Mouse (Mus musculus) liver, embryonic 14.5 days (tissue): Measurements from ENCODE around the gene Stx8. TPM values are rescaled to one million over a fixed set of nuclear protein-coding genes. Genes with fewer than 3 reads are reported as not detected.

Experiments used
- ATAC-seq: fragments of 200-750 bp; cut with Nextera tagmentation; 2 replicates; pipeline ENCODE4 v1.8.0; 2017; ENCODE audit warnings: moderate number of reproducible peaks, mild to moderate bottlenecking, moderate library complexity; ENCODE audit not compliant: insufficient read depth
- DNase-seq, 3 experiments: peaks; one replicate each; pipeline ENCODE4 v3.0.0-alpha.2; 2012 to 2013; ENCODE audit warnings: low read depth in 3 of 3, low spot score in 3 of 3
- H3K27ac ChIP-seq: fragments of 300-500 bp; sonication (generic); 2 replicates; pipeline ENCODE4 v1.5.1; 2014; ENCODE audit warnings: moderate library complexity, mild to moderate bottlenecking, control low read depth, inconsistent platforms
- H3K27me3 ChIP-seq: fragments of 300-500 bp; sonication (generic); 2 replicates; pipeline ENCODE4 v1.6.1; 2014; ENCODE audit warnings: mild to moderate bottlenecking, low read length, moderate library complexity; ENCODE audit not compliant: control insufficient read depth, insufficient read depth
- H3K36me3 ChIP-seq: fragments of 300-500 bp; sonication (generic); replicated peaks from 2 replicates; pipeline ENCODE4 v1.6.1; 2014; ENCODE audit warnings: low read depth; ENCODE audit not compliant: control insufficient read depth, insufficient read depth
- H3K4me1 ChIP-seq, 2 experiments: fragments of 200-500 bp in 1 of 2; fragments of 300-500 bp in 1 of 2; sonication (generic) in 1 of 2; replicated peaks; 2 replicates each; pipeline ENCODE4 v1.6.1; 2012 to 2014; ENCODE audit warnings: antibody characterized with exemption in 1 of 2, inconsistent platforms in 1 of 2, low read length in 1 of 2; ENCODE audit not compliant: control insufficient read depth in 2 of 2, insufficient read depth in 2 of 2
- H3K4me2 ChIP-seq: fragments of 300-500 bp; sonication (generic); 2 replicates; pipeline ENCODE4 v1.6.1; 2014; ENCODE audit warnings: low read depth, mild to moderate bottlenecking, control low read depth, moderate library complexity
- H3K4me3 ChIP-seq, 2 experiments: fragments of 200-500 bp in 1 of 2; fragments of 300-500 bp in 1 of 2; sonication (generic) in 1 of 2; 2 replicates each; pipeline ENCODE4 v1.5.1; 2012 to 2014; ENCODE audit warnings: low read depth in 2 of 2, low read length in 2 of 2, mild to moderate bottlenecking in 2 of 2, control low read depth in 1 of 2, inconsistent platforms in 1 of 2, moderate library complexity in 1 of 2; ENCODE audit not compliant: insufficient read depth in 1 of 2
- H3K9ac ChIP-seq: fragments of 300-500 bp; sonication (generic); replicated peaks from 2 replicates; pipeline ENCODE4 v1.6.1; 2014; ENCODE audit warnings: mild to moderate bottlenecking, control low read depth, moderate library complexity
- H3K9me3 ChIP-seq: fragments of 300-500 bp; sonication (generic); 2 replicates; pipeline ENCODE4 v1.6.1; 2016; ENCODE audit warnings: low read length, mixed read lengths; ENCODE audit not compliant: control insufficient read depth
- CTCF ChIP-seq: IDR thresholded peaks from 2 replicates; pipeline ENCODE4 v1.5.1; 2016; ENCODE audit warnings: antibody characterized with exemption, low read depth, control low read depth
- EP300 ChIP-seq: IDR thresholded peaks from 2 replicates; pipeline ENCODE4 v1.6.1; 2016; ENCODE audit warnings: antibody characterized with exemption, low read depth
- WGBS: fragments of 180-500 bp; shearing (Covaris S2); extraction: QIAGEN DNeasy Blood & Tissue Kit; methylation state at CpG from one replicate; pipeline ENCODE4 v1.1.7; 2014; ENCODE audit not compliant: insufficient replicate concordance; 5-methylcytosine and 5-hydroxymethylcytosine counted together
- polyA plus RNA-seq, 2 experiments: library from polyadenylated mRNA; depleted of rRNA in 1 of 2; stranded (reverse) in 1 of 2; unstranded in 1 of 2; fragments of >200 nt; fragmentation: Nextera tagmentation in 1 of 2; extraction: Ambion mirVana in 1 of 2; gene quantifications; 2 replicates each; pipeline versions ENCODE4 v1.2.1 to v1.2.3; 2012 to 2014

The Stx8 gene
- polyA plus RNA-seq, 2 experiments, result 8.1 to 24.5 TPM

- Histone ChIP-seq H3K4me3 (no peak overlapping the region), H3K9ac (no peak overlapping the region), H3K4me2 (no peak overlapping the region), H3K4me1 (no peaks in the 10 kb centered on the region), H3K27ac (no peak overlapping the region), H3K27me3 (no peaks in the 10 kb centered on the region), H3K36me3 (no peaks in the 10 kb centered on the region), H3K9me3 (no peaks in the 10 kb centered on the region)
- TF ChIP-seq CTCF (no peak), EP300 (no peak)
- DNase-seq (no peak), ATAC-seq (no peak)
- WGBS, result 55% methylated on average over 4 of the region's 4 CpGs
Observed at GRCm38 (mm10) chr11:68060651-68061050, 94.7 kb downstream of the Stx8 start.

- Histone ChIP-seq H3K9me3 (no peaks in the 10 kb centered on the region), H3K4me2 (no peak overlapping the region), H3K9ac (no peak overlapping the region), H3K27me3 (no peaks in the 10 kb centered on the region), H3K36me3 (no peaks in the 10 kb centered on the region), H3K27ac (no peak overlapping the region), H3K4me1 (no peaks in the 10 kb centered on the region), H3K4me3 (no peak overlapping the region)
- ATAC-seq (no peak), DNase-seq (no peak)
- WGBS, result 70% methylated on average over 2 of the region's 2 CpGs
- TF ChIP-seq CTCF, result no peak
- TF ChIP-seq EP300, result no peak
Observed at GRCm38 (mm10) chr11:68062116-68062515, 96.1 kb downstream of the Stx8 start.

GRCm38 (mm10) chr11:68067806-68068205, 101.8 kb downstream of the Stx8 start:
- WGBS, result 71% methylated on average over 10 of the region's 10 CpGs

GRCm38 (mm10) chr11:68070086-68070485, 104.1 kb downstream of the Stx8 start:
- H3K4me3 ChIP-seq, result no peak overlapping the region
- H3K4me2 ChIP-seq, result no peak overlapping the region
- no peak for DNase-seq
- no peak for TF ChIP-seq CTCF
- no peak for TF ChIP-seq EP300
- ATAC-seq, result no peak
- H3K27ac ChIP-seq, result no peak overlapping the region
- H3K9ac ChIP-seq, result no peak overlapping the region
- H3K27me3 ChIP-seq, result no peaks in the 10 kb centered on the region
- H3K4me1 ChIP-seq, result no peaks in the 10 kb centered on the region
- 51% methylated on average over 3 of the region's 3 CpGs for WGBS
- no peaks in the 10 kb centered on the region for H3K36me3 ChIP-seq
- no peaks in the 10 kb centered on the region for H3K9me3 ChIP-seq

More at GRCm38 (mm10) chr11:68067806-68068205, 101.8 kb downstream of the Stx8 start:
- DNase-seq (no peak), ATAC-seq (no peak)
- Histone ChIP-seq H3K4me1 (no peaks in the 10 kb centered on the region), H3K36me3 (no peaks in the 10 kb centered on the region), H3K27ac (no peak overlapping the region), H3K9me3 (no peaks in the 10 kb centered on the region), H3K4me2 (no peak overlapping the region), H3K9ac (no peak overlapping the region), H3K27me3 (no peaks in the 10 kb centered on the region), H3K4me3 (no peak overlapping the region)
- TF ChIP-seq EP300 (no peak), CTCF (no peak)

- Histone ChIP-seq H3K27me3 (no peaks in the 10 kb centered on the region), H3K4me2 (no peak overlapping the region), H3K9ac (no peak overlapping the region), H3K27ac (no peak overlapping the region), H3K4me1 (no peaks in the 10 kb centered on the region), H3K9me3 (no peaks in the 10 kb centered on the region), H3K4me3 (no peak overlapping the region), H3K36me3 (no peaks in the 10 kb centered on the region)
- WGBS, result 66% methylated on average over 5 of the region's 5 CpGs
- no peak for TF ChIP-seq EP300
- TF ChIP-seq CTCF, result no peak
- DNase-seq (no peak), ATAC-seq (no peak)
Observed at GRCm38 (mm10) chr11:68071836-68072235, 105.8 kb downstream of the Stx8 start.
